Mouse (Mus musculus) stomach, postnatal 0 days (tissue): ENCODE data around the gene Armc6.

ENCODE experiments used
- CTCF ChIP-seq: IDR thresholded peaks from 2 replicates; pipeline ENCODE4 v1.5.1; 2016; ENCODE audit warnings: antibody characterized with exemption, low read depth, mild to moderate bottlenecking, moderate library complexity
- EP300 ChIP-seq: optimal IDR thresholded peaks from 2 replicates; pipeline ENCODE3; 2016; ENCODE audit warnings: antibody characterized with exemption

DNA sequence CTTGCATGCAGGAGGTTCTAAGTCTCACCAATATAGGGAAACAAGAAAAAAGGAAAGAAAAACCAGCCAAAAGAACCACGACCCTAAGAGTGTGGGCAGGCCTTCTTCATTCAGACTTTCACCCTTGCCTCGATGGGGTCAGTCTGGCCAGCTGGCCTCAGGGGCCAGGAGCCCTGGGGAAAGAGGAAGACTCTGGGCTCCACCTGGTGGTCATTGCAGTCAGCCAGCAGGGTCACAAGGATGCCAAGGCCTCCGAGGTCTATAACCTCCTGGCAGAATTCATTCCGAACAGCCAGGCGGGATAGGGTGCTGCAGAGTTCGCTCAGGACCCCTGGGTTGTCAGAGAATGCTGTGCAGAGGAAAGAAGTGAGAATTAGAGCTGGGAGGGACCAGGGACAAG is 10.9 kb downstream of the Armc6 start:
- no peak for TF ChIP-seq EP300
- TF ChIP-seq CTCF, result peak; percentile 74
